Mouse (Mus musculus) stomach, postnatal 0 days (tissue): ENCODE results near the gene Ube4b.

ENCODE experiments used
- CTCF ChIP-seq: IDR thresholded peaks from 2 replicates; pipeline ENCODE4 v1.5.1; 2016; ENCODE audit warnings: antibody characterized with exemption, low read depth, mild to moderate bottlenecking, moderate library complexity
- EP300 ChIP-seq: optimal IDR thresholded peaks from 2 replicates; pipeline ENCODE3; 2016; ENCODE audit warnings: antibody characterized with exemption

DNA sequence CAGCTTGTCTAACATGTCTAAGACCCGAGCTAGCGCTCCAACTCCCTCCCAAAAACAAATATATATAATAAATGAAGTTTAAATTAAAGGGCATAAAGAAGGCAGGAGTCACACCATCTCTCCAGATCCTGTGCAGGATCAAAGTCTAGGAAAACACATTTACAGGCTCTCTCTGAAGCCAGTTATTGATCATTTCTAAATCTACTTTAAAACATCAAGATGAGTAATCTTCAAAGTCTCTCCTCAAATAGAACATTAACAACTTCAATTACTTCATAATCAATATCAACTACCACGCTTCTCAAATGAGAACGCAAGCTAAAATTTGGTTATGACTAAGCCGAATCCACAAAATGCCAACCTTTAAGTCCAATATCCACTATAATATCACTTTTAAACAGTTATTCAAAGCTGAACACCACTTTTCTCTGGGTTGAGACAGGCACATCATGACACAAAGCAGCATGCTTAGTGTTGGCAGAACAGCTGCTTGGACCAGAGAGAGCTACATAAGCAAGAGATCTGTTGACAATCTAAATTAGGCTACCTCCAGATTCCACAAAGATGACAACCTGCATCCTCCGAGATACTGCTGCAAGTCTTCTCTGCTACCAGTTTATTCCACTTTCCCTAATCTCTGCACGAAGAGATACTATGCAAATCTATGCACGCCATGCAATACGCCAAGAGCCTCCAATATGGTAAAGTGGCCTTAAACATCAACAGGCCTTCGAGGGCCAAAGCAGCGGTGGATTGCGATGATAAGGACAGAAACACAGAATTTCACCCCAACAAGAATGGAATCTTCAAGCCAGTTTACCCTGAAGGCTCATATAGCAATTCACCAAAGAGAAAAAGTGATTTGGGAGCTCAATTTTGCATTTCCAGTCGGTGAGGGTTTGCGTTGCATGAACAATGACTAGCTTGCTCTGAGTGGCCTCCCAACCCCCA lies 120.5 kb downstream of the Ube4b start:
- TF ChIP-seq CTCF (no peak), EP300 (no peak)
